Mouse (Mus musculus): ENCODE measurements around the gene Mlip. TPM values are rescaled to one million over a fixed set of nuclear protein-coding genes. Genes with fewer than 3 reads are reported as not detected.
A peak's percentile ranks its signal among the peaks of the same experiment; 100 is the strongest.

Gene Mlip
- polyA plus RNA-seq, 1 experiment from 2014 or later, result 0.46 TPM

DNA sequence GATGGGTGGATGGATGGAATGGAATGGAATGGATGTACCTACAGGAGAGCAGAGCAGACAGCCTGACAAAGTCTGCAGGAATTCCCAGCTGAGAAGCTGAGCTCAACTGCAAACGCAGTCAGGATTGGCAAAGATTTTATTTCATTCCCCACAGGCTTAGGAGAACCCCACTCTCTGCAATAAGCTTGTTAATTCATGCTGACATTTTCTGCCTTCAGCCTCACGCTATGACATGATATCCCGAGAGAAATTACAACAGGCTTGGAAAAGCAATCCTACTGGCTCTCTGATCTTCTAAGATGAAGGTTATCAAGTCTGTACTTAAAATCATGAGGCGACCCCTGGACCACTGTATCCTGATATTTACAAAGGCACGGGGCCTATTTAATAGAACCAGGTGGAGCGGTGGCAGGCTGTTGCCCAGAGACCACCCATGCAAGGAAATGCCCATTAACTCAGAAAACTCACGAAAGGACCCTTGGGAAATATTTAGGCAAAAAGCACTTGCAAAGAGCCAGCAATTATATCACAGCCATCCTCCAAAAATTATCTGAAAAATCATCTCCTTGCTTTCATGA is 13.1 kb downstream of the Mlip start:
- no peaks in the 10 kb centered on the region for H3K27me3 ChIP-seq (ENCODE audit: control insufficient read depth, insufficient read depth, low read length)
- no peak overlapping the region for H3K9ac ChIP-seq (replicated peaks; ENCODE audit: low read depth, low read length)
- no peaks in the 10 kb centered on the region for H3K4me1 ChIP-seq (ENCODE audit: control insufficient read depth, insufficient read depth, low read length)
- ATAC-seq (ENCODE audit: insufficient number of reproducible peaks, insufficient read depth, low FRiP score, low read depth), result no peak
- H3K27ac ChIP-seq (ENCODE audit: low read length), result no peak overlapping the region
- H3K4me2 ChIP-seq (replicated peaks; ENCODE audit: low read depth, low read length), result peak overlapping the region; percentile 13; the same call in 1 of the 2 replicates
- no peaks in the 10 kb centered on the region for H3K36me3 ChIP-seq (ENCODE audit: control insufficient read depth, insufficient read depth, low read length)
- H3K4me3 ChIP-seq (ENCODE audit: low read depth, low read length), result no peak overlapping the region
- H3K9me3 ChIP-seq (ENCODE audit: control insufficient read depth, low read depth, low read length), result no peaks in the 10 kb centered on the region
- WGBS, result 49% methylated on average over 7 of the region's 7 CpGs

- no peak overlapping the region for H3K27ac ChIP-seq (ENCODE audit: low read length)
- H3K4me2 ChIP-seq (replicated peaks; ENCODE audit: low read depth, low read length), result no peak overlapping the region
- WGBS, result 85% methylated on average over 3 of the region's 3 CpGs
- no peak overlapping the region for H3K9ac ChIP-seq (replicated peaks; ENCODE audit: low read depth, low read length)
- H3K36me3 ChIP-seq (ENCODE audit: control insufficient read depth, insufficient read depth, low read length), result no peaks in the 10 kb centered on the region
- H3K4me1 ChIP-seq (ENCODE audit: control insufficient read depth, insufficient read depth, low read length), result no peaks in the 10 kb centered on the region
- no peak for ATAC-seq (ENCODE audit: insufficient number of reproducible peaks, insufficient read depth, low FRiP score, low read depth)
- no peaks in the 10 kb centered on the region for H3K9me3 ChIP-seq (ENCODE audit: control insufficient read depth, low read depth, low read length)
- H3K4me3 ChIP-seq (ENCODE audit: low read depth, low read length), result no peak overlapping the region
- no peaks in the 10 kb centered on the region for H3K27me3 ChIP-seq (ENCODE audit: control insufficient read depth, insufficient read depth, low read length)
Measured at GRCm38 (mm10) chr9:77335370-77335769, 17.4 kb downstream of the Mlip start.

GRCm38 (mm10) chr9:77318346-77318745 is 34.4 kb downstream of the Mlip start:
- no peak for ATAC-seq (ENCODE audit: insufficient number of reproducible peaks, insufficient read depth, low FRiP score, low read depth)
- Histone ChIP-seq H3K36me3 (ENCODE audit: control insufficient read depth, insufficient read depth, low read length) (no peaks in the 10 kb centered on the region), H3K4me3 (ENCODE audit: low read depth, low read length) (no peak overlapping the region), H3K4me2 (replicated peaks; ENCODE audit: low read depth, low read length) (no peak overlapping the region), H3K4me1 (ENCODE audit: control insufficient read depth, insufficient read depth, low read length) (no peaks in the 10 kb centered on the region), H3K9ac (replicated peaks; ENCODE audit: low read depth, low read length) (no peak overlapping the region), H3K27ac (ENCODE audit: low read length) (no peak overlapping the region), H3K9me3 (ENCODE audit: control insufficient read depth, low read depth, low read length) (peaks cover 6% of the 10 kb centered on the region; the same call in 1 of the 2 replicates), H3K27me3 (ENCODE audit: control insufficient read depth, insufficient read depth, low read length) (no peaks in the 10 kb centered on the region)
- 90% methylated on average over 3 of the region's 3 CpGs for WGBS

GRCm38 (mm10) chr9:77310548-77310947 is 42.2 kb downstream of the Mlip start:
- Histone ChIP-seq H3K27ac (ENCODE audit: low read length) (no peak overlapping the region), H3K9ac (replicated peaks; ENCODE audit: low read depth, low read length) (no peak overlapping the region), H3K9me3 (ENCODE audit: control insufficient read depth, low read depth, low read length) (no peaks in the 10 kb centered on the region), H3K27me3 (ENCODE audit: control insufficient read depth, insufficient read depth, low read length) (no peaks in the 10 kb centered on the region), H3K4me1 (ENCODE audit: control insufficient read depth, insufficient read depth, low read length) (no peaks in the 10 kb centered on the region), H3K36me3 (ENCODE audit: control insufficient read depth, insufficient read depth, low read length) (no peaks in the 10 kb centered on the region), H3K4me2 (replicated peaks; ENCODE audit: low read depth, low read length) (no peak overlapping the region), H3K4me3 (ENCODE audit: low read depth, low read length) (no peak overlapping the region)
- no peak for ATAC-seq (ENCODE audit: insufficient number of reproducible peaks, insufficient read depth, low FRiP score, low read depth)
- 74% methylated on average over 6 of the region's 6 CpGs for WGBS

DNA sequence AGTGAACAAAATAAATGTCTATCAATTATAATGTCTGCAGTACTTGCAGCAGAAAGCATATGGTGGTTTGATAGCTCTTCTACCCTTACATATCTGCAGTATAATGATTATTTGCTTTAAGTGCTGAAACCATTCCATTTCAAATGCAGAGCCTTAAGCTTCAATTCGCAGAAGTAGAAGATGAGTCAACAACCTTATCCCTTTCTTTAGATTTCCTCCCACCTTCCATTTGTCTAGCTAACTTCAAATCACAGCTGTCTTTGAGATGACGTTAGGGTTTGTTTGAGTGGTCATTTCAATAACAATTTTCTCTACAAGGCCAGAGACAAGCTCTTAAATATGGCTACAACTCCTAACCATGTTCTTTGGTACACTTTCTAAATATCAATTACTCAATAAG is 47.4 kb downstream of the Mlip start:
- ATAC-seq (ENCODE audit: insufficient number of reproducible peaks, insufficient read depth, low FRiP score, low read depth), result no peak
- no peak overlapping the region for H3K27ac ChIP-seq (ENCODE audit: low read length)

DNA sequence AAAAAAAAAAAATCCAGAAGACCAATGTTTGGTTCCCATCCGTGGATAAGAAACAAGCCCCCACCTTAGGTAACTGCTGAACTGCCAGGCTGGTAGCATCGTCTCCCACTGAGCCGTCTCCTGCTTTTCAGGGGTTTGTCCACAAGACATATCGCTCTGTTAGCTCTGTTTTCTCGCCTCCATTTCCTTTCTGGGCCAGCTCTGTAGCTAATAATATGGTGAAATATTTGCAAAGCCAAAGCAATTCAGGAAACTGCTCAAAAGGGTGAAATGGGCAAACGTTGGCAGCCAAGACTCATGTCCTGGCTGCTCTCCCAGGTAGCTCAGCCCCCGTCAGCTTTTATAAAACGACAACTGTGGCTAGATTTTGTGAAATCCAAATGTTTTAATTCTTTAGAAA is 50.4 kb downstream of the Mlip start:
- Histone ChIP-seq H3K27ac (ENCODE audit: low read length) (no peak overlapping the region), H3K4me1 (ENCODE audit: control insufficient read depth, insufficient read depth, low read length) (no peaks in the 10 kb centered on the region), H3K4me2 (replicated peaks; ENCODE audit: low read depth, low read length) (no peak overlapping the region), H3K36me3 (ENCODE audit: control insufficient read depth, insufficient read depth, low read length) (no peaks in the 10 kb centered on the region), H3K4me3 (ENCODE audit: low read depth, low read length) (no peak overlapping the region), H3K27me3 (ENCODE audit: control insufficient read depth, insufficient read depth, low read length) (no peaks in the 10 kb centered on the region), H3K9me3 (ENCODE audit: control insufficient read depth, low read depth, low read length) (no peaks in the 10 kb centered on the region), H3K9ac (replicated peaks; ENCODE audit: low read depth, low read length) (no peak overlapping the region)
- no peak for ATAC-seq (ENCODE audit: insufficient number of reproducible peaks, insufficient read depth, low FRiP score, low read depth)
- WGBS, result 81% methylated on average over 8 of the region's 8 CpGs

More for the DNA sequence above, 47.4 kb downstream of the Mlip start:
- 66% methylated on average over 2 of the region's 2 CpGs for WGBS
- no peak overlapping the region for H3K4me2 ChIP-seq (replicated peaks; ENCODE audit: low read depth, low read length)
- H3K27me3 ChIP-seq (ENCODE audit: control insufficient read depth, insufficient read depth, low read length), result no peaks in the 10 kb centered on the region
- no peak overlapping the region for H3K4me3 ChIP-seq (ENCODE audit: low read depth, low read length)
- H3K9ac ChIP-seq (replicated peaks; ENCODE audit: low read depth, low read length), result no peak overlapping the region
- H3K9me3 ChIP-seq (ENCODE audit: control insufficient read depth, low read depth, low read length), result no peaks in the 10 kb centered on the region
- H3K4me1 ChIP-seq (ENCODE audit: control insufficient read depth, insufficient read depth, low read length), result no peaks in the 10 kb centered on the region
- H3K36me3 ChIP-seq (ENCODE audit: control insufficient read depth, insufficient read depth, low read length), result no peaks in the 10 kb centered on the region

- H3K4me1 ChIP-seq (ENCODE audit: control insufficient read depth, insufficient read depth, low read length), result no peaks in the 10 kb centered on the region
- 85% methylated on average over 5 of the region's 5 CpGs for WGBS
- H3K27ac ChIP-seq (ENCODE audit: low read length), result no peak overlapping the region
- H3K9me3 ChIP-seq (ENCODE audit: control insufficient read depth, low read depth, low read length), result no peaks in the 10 kb centered on the region
- no peak overlapping the region for H3K4me2 ChIP-seq (replicated peaks; ENCODE audit: low read depth, low read length)
- no peaks in the 10 kb centered on the region for H3K36me3 ChIP-seq (ENCODE audit: control insufficient read depth, insufficient read depth, low read length)
- H3K4me3 ChIP-seq (ENCODE audit: low read depth, low read length), result no peak overlapping the region
- ATAC-seq (ENCODE audit: insufficient number of reproducible peaks, insufficient read depth, low FRiP score, low read depth), result no peak
- H3K9ac ChIP-seq (replicated peaks; ENCODE audit: low read depth, low read length), result no peak overlapping the region
- no peaks in the 10 kb centered on the region for H3K27me3 ChIP-seq (ENCODE audit: control insufficient read depth, insufficient read depth, low read length)
Measured at GRCm38 (mm10) chr9:77287958-77288357, 64.8 kb downstream of the Mlip start.

DNA sequence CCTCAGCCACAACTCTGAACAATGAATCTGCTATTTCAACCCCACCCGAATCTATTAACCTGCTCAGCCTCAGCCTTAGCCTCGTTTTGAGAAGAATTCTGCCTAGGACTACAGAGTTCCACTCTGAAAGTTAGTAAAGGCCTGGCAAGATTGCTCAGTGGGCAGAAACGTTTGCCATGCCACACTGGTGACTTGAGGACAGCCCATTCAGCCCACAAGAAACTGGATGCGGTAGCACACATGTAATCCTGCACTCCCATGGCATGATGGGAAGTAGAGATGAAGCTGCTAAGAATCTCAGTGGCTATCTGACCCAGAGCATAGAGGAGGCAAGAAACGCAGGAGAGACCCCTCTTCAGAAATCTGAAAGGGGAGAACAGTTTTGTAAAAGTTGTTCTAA is 73.4 kb downstream of the Mlip start:
- Histone ChIP-seq H3K4me2 (replicated peaks; ENCODE audit: low read depth, low read length) (no peak overlapping the region), H3K4me3 (ENCODE audit: low read depth, low read length) (no peak overlapping the region), H3K36me3 (ENCODE audit: control insufficient read depth, insufficient read depth, low read length) (no peaks in the 10 kb centered on the region), H3K4me1 (ENCODE audit: control insufficient read depth, insufficient read depth, low read length) (no peaks in the 10 kb centered on the region), H3K27ac (ENCODE audit: low read length) (no peak overlapping the region), H3K27me3 (ENCODE audit: control insufficient read depth, insufficient read depth, low read length) (no peaks in the 10 kb centered on the region), H3K9me3 (ENCODE audit: control insufficient read depth, low read depth, low read length) (no peaks in the 10 kb centered on the region), H3K9ac (replicated peaks; ENCODE audit: low read depth, low read length) (no peak overlapping the region)
- ATAC-seq (ENCODE audit: insufficient number of reproducible peaks, insufficient read depth, low FRiP score, low read depth), result no peak
- 71% methylated on average over 5 of the region's 5 CpGs for whole genome bisulfite sequencing

GRCm38 (mm10) chr9:77278055-77278454 is 74.7 kb downstream of the Mlip start:
- Histone ChIP-seq H3K4me1 (ENCODE audit: control insufficient read depth, insufficient read depth, low read length) (no peaks in the 10 kb centered on the region), H3K36me3 (ENCODE audit: control insufficient read depth, insufficient read depth, low read length) (no peaks in the 10 kb centered on the region), H3K4me3 (ENCODE audit: low read depth, low read length) (no peak overlapping the region), H3K9ac (replicated peaks; ENCODE audit: low read depth, low read length) (no peak overlapping the region), H3K27me3 (ENCODE audit: control insufficient read depth, insufficient read depth, low read length) (no peaks in the 10 kb centered on the region), H3K4me2 (replicated peaks; ENCODE audit: low read depth, low read length) (no peak overlapping the region), H3K27ac (ENCODE audit: low read length) (no peak overlapping the region), H3K9me3 (ENCODE audit: control insufficient read depth, low read depth, low read length) (no peaks in the 10 kb centered on the region)
- ATAC-seq (ENCODE audit: insufficient number of reproducible peaks, insufficient read depth, low FRiP score, low read depth), result no peak
- WGBS, result 71% methylated on average over 3 of the region's 3 CpGs
